Mouse (Mus musculus) lung, embryonic 16.5 days (tissue): ENCODE data around the gene Gpc6. TPM values are rescaled to one million over a fixed set of nuclear protein-coding genes. Genes with fewer than 3 reads are reported as not detected.

Experiments
- ATAC-seq: fragments of 200-750 bp; cut with Nextera tagmentation; 2 replicates; pipeline ENCODE4 v1.8.0; 2017; ENCODE audit warnings: low read depth, mild to moderate bottlenecking, moderate library complexity
- H3K27ac ChIP-seq: fragments of 300-500 bp; sonication (generic); 2 replicates; pipeline ENCODE4 v1.5.1; 2014; ENCODE audit warnings: mild to moderate bottlenecking, control low read depth, low read length
- H3K27me3 ChIP-seq: fragments of 300-500 bp; sonication (generic); 2 replicates; pipeline ENCODE4 v1.6.1; 2014; ENCODE audit warnings: low read depth, low read length, mixed read lengths; ENCODE audit not compliant: control insufficient read depth, insufficient read depth
- H3K36me3 ChIP-seq: fragments of 300-500 bp; sonication (generic); 2 replicates; pipeline ENCODE4 v1.6.1; 2014; ENCODE audit warnings: low read length; ENCODE audit not compliant: control insufficient read depth, insufficient read depth
- H3K4me1 ChIP-seq: fragments of 300-500 bp; sonication (generic); replicated peaks from 2 replicates; pipeline ENCODE4 v1.6.1; 2014; ENCODE audit warnings: low read length, mixed read lengths; ENCODE audit not compliant: control insufficient read depth, insufficient read depth
- H3K4me2 ChIP-seq: fragments of 300-500 bp; sonication (generic); 2 replicates; pipeline ENCODE4 v1.6.1; 2014; ENCODE audit warnings: low read depth, low read length, control low read depth
- H3K4me3 ChIP-seq: fragments of 300-500 bp; sonication (generic); 2 replicates; pipeline ENCODE4 v1.5.1; 2014; ENCODE audit warnings: mild to moderate bottlenecking, low read length, control low read depth
- H3K9ac ChIP-seq: fragments of 300-500 bp; sonication (generic); 2 replicates; pipeline ENCODE4 v1.6.1; 2014; ENCODE audit warnings: low read length, control low read depth
- H3K9me3 ChIP-seq: fragments of 300-500 bp; sonication (generic); 2 replicates; pipeline ENCODE4 v1.6.1; 2016; ENCODE audit warnings: low read length; ENCODE audit not compliant: control insufficient read depth
- WGBS: fragments of 180-500 bp; shearing (Covaris S2); extraction: QIAGEN DNeasy Blood & Tissue Kit; methylation state at CpG from one replicate; pipeline ENCODE4 v1.1.7; 2014; 5-methylcytosine and 5-hydroxymethylcytosine counted together
- polyA plus RNA-seq: library from polyadenylated mRNA; unstranded; fragments of >200 nt; fragmentation: Nextera tagmentation; extraction: Ambion mirVana; gene quantifications from 2 replicates; pipeline ENCODE4 v1.2.1, GENCODE M21; 2015

Gene Gpc6
- polyA plus RNA-seq, 1 experiment from 2014 or later = 26.1 TPM

DNA sequence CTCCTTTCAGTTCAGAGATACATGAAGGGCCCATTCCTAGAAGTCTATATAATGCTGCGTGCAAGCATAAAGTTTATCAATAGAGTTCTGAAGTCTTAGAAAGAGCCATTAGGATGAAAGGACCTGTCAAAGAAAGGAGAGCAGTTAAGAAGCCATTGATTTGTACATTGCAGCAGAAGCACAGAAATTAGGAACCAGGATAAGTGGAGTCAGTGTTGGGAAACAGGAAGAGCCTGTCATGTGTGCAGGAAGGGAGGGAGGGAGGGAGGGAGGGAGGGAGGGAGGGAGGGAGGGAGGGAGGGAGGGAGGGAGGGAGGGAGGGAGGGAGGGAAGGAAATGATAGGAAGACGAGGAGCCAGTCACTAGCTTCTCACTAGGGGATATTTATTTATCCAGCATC, 716.7 kb downstream of the Gpc6 start:
- ATAC-seq = no peak
- H3K4me1 ChIP-seq = no peaks in the 10 kb centered on the region
- WGBS = 65% methylated on average over 2 of the region's 2 CpGs
- no peaks in the 10 kb centered on the region for H3K36me3 ChIP-seq
- H3K9ac ChIP-seq = no peak overlapping the region
- no peaks in the 10 kb centered on the region for H3K9me3 ChIP-seq
- no peak overlapping the region for H3K4me2 ChIP-seq
- H3K4me3 ChIP-seq = no peak overlapping the region
- no peaks in the 10 kb centered on the region for H3K27me3 ChIP-seq
- H3K27ac ChIP-seq = no peak overlapping the region

- Histone ChIP-seq H3K4me3 (no peak overlapping the region), H3K9me3 (no peaks in the 10 kb centered on the region), H3K9ac (no peak overlapping the region), H3K27ac (no peak overlapping the region), H3K36me3 (no peaks in the 10 kb centered on the region), H3K27me3 (no peaks in the 10 kb centered on the region), H3K4me2 (no peak overlapping the region), H3K4me1 (no peaks in the 10 kb centered on the region)
- 74% methylated on average over 1 of the region's 1 CpGs for WGBS
- no peak for ATAC-seq
Observed at GRCm38 (mm10) chr14:117643069-117643468, 718.0 kb downstream of the Gpc6 start.

DNA sequence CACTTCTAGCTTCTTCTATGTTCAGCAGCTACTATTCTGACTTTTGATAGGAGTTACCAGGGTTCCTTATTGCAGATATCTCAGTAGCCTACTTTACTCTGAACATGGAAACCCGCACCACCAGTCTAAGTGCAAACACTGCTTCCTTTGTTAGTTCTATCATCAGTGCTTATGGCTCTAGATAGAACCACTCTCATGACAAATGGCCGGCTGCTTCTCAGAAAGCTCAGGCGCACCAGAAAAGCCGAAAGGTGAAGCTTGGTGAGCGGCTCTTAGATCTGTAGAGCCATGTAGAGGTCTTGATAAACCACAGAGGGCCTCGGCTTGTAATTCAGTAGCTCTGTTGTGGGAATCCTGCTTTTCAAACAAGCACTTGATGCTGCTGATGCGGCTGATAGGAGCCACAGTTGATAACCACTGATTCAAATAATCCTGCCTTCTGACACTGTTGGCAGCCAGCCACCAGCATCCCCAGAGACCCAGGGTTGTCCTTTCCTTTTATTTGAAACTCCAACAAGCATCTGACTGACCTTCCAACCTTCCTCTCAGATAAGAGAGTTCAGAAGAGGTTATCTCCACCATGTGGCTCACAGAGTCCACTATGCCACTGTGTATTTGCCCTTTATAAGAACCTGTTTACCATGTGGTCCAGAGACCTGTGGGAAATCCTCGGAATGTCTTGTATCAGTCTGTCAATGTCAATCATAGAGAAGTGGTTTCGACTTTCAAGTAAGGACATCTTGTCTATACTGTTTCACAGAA, 723.3 kb downstream of the Gpc6 start:
- ATAC-seq = no peak
- no peak overlapping the region for H3K27ac ChIP-seq

DNA sequence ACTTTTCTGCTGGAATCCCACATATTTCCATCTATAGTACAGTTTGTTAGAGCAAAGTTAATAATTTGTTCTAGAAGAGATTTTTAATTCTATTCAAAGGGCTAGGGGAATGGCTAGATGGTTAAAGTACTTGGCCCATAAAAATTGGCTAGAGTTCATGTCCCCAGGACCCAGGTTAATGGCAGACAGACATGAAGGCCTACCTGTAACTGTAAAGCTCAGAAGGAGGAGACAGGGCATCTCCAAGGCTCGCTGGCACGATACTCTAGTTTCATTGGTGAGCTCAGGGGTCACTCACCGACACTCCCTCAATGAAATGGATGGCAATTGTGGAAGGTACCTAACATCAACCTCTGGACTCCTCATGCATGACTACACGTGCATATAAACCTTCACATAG, 725.0 kb downstream of the Gpc6 start:
- no peaks in the 10 kb centered on the region for H3K9me3 ChIP-seq
- no peak overlapping the region for H3K4me3 ChIP-seq
- H3K36me3 ChIP-seq = no peaks in the 10 kb centered on the region
- no peaks in the 10 kb centered on the region for H3K4me1 ChIP-seq
- H3K9ac ChIP-seq = no peak overlapping the region
- no peak overlapping the region for H3K4me2 ChIP-seq
- H3K27me3 ChIP-seq = no peaks in the 10 kb centered on the region
- no peak for ATAC-seq
- no peak overlapping the region for H3K27ac ChIP-seq
- 95% methylated on average over 4 of the region's 4 CpGs for WGBS

More for the DNA sequence above, 723.3 kb downstream of the Gpc6 start:
- no peak overlapping the region for H3K4me3 ChIP-seq
- H3K36me3 ChIP-seq = no peaks in the 10 kb centered on the region
- 34% methylated on average over 9 of the region's 9 CpGs for WGBS
- no peaks in the 10 kb centered on the region for H3K27me3 ChIP-seq
- H3K9me3 ChIP-seq = no peaks in the 10 kb centered on the region
- no peak overlapping the region for H3K9ac ChIP-seq
- H3K4me1 ChIP-seq = no peaks in the 10 kb centered on the region
- H3K4me2 ChIP-seq = no peak overlapping the region

DNA sequence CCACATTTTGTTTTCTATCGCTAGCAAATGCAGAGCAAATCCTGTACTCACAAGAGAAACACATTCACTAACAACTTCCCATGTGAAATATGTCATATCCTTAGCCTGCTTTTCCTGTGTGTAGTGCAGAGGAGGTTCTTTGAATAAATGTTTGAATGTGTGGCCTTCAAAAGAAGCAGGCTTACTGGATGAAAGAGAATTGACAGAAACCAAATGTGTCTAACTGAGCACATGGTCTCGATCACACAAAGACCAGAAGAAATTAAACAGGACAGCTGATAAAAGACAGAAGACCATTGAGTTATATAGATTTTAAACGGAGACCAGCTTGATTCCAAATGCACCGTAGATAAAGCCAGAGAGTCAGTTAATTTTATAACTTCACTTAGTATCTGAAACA, 726.2 kb downstream of the Gpc6 start:
- no peaks in the 10 kb centered on the region for H3K36me3 ChIP-seq
- no peaks in the 10 kb centered on the region for H3K4me1 ChIP-seq
- no peak overlapping the region for H3K27ac ChIP-seq
- WGBS = 50% methylated on average over 4 of the region's 4 CpGs
- H3K27me3 ChIP-seq = no peaks in the 10 kb centered on the region
- H3K4me3 ChIP-seq = no peak overlapping the region
- H3K4me2 ChIP-seq = no peak overlapping the region
- H3K9me3 ChIP-seq = no peaks in the 10 kb centered on the region
- no peak overlapping the region for H3K9ac ChIP-seq
- no peak for ATAC-seq

- no peaks in the 10 kb centered on the region for H3K27me3 ChIP-seq
Observed at GRCm38 (mm10) chr14:117651938-117652337, 726.8 kb downstream of the Gpc6 start.

GRCm38 (mm10) chr14:117655382-117655781, 730.3 kb downstream of the Gpc6 start:
- 89% methylated on average over 6 of the region's 6 CpGs for WGBS
- Histone ChIP-seq H3K36me3 (no peaks in the 10 kb centered on the region), H3K4me3 (no peak overlapping the region), H3K4me1 (no peaks in the 10 kb centered on the region), H3K4me2 (no peak overlapping the region), H3K27me3 (no peaks in the 10 kb centered on the region), H3K9me3 (no peaks in the 10 kb centered on the region), H3K27ac (no peak overlapping the region), H3K9ac (no peak overlapping the region)
- no peak for ATAC-seq

More at GRCm38 (mm10) chr14:117651938-117652337, 726.8 kb downstream of the Gpc6 start:
- peak; percentile 23; the same call in 1 of the 2 replicates for ATAC-seq
- Histone ChIP-seq H3K4me1 (no peaks in the 10 kb centered on the region), H3K4me3 (no peak overlapping the region), H3K9me3 (no peaks in the 10 kb centered on the region), H3K36me3 (no peaks in the 10 kb centered on the region), H3K27ac (no peak overlapping the region), H3K4me2 (no peak overlapping the region), H3K9ac (no peak overlapping the region)
- WGBS = 70% methylated on average over 2 of the region's 2 CpGs

DNA sequence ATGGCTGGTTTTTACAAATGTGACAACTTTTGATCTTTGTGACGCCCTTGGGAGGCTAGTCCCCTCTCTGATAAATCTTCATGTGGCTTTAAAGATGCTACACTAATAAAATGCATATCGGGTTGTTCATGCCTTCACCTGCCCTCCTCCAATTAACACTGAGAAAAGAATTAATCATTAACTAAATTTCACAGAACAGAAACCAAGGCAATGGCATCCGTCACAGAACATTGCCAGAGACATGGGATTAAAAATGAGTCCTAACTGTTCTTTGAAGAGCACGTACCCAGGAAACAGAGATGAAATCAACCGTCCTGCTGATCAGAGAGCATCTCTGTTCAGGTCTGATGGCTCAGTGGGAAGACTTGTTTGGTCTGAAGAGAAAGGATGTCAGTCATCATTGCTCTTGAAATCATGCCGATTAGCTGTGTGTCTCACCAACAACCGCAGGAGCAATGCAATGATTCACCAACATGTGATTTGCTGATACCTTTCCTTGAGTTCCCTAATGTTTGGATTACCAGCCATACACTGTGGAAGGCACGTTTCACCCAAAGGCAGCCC, 734.2 kb downstream of the Gpc6 start:
- Histone ChIP-seq H3K9ac (no peak overlapping the region), H3K27ac (no peak overlapping the region), H3K36me3 (no peaks in the 10 kb centered on the region), H3K27me3 (no peaks in the 10 kb centered on the region), H3K4me3 (no peak overlapping the region), H3K9me3 (no peaks in the 10 kb centered on the region), H3K4me1 (no peaks in the 10 kb centered on the region), H3K4me2 (no peak overlapping the region)
- ATAC-seq = no peak
- WGBS = 84% methylated on average over 8 of the region's 8 CpGs

DNA sequence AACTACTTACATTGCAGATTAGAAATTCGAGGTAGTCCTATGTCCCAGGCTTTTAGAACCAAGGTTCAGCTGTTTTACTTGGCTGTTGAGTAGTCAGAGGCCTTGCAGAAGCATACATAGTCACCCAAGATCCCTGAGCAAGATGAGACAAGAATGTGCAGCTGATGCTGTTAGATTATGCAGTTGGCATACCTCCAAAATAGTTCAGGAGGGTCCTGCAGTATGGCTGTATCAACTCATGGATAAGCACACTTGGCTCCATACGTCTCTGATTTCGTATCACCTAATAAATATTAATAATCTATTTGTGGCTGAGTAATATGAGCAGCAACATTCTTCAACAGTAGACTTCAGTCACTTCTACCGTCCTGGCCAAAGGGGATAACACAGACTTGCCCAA, 737.1 kb downstream of the Gpc6 start:
- H3K36me3 ChIP-seq = no peaks in the 10 kb centered on the region
- no peak overlapping the region for H3K4me3 ChIP-seq
- WGBS = 56% methylated on average over 4 of the region's 4 CpGs
- H3K4me1 ChIP-seq = no peaks in the 10 kb centered on the region
- no peak overlapping the region for H3K9ac ChIP-seq
- H3K4me2 ChIP-seq = no peak overlapping the region
- no peaks in the 10 kb centered on the region for H3K27me3 ChIP-seq
- H3K9me3 ChIP-seq = no peaks in the 10 kb centered on the region
- no peak overlapping the region for H3K27ac ChIP-seq
- ATAC-seq = peak; percentile 69
